Mouse (Mus musculus) ES-CJ7 (cell line): Measurements from ENCODE around the gene Lnx1.

Experiments
- DNase-seq: peaks from one replicate; pipeline ENCODE4 v3.0.0; 2011; ENCODE audit warnings: low read depth, low spot score

Lnx1 gene

DNA sequence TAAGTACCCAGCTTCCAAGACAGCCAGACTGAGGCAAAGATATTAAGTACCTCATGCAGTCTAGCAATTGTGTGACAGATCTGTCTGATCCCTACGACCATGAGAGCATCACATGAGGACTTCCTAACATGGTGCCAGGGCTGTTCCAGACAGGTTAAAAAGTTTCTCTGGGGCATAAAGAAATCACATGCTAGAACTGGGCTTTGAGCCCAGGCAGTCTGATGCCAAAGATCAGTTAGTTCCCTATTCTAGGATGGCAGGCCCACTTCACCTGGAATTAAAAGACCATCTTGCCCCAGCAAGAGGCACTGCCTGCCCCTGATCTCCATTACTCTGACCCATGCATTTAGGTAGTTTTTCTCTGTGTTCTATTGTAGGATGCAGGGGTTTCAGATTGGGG lies 3.0 kb downstream of the Lnx1 start:
- DNase-seq = no peak

DNA sequence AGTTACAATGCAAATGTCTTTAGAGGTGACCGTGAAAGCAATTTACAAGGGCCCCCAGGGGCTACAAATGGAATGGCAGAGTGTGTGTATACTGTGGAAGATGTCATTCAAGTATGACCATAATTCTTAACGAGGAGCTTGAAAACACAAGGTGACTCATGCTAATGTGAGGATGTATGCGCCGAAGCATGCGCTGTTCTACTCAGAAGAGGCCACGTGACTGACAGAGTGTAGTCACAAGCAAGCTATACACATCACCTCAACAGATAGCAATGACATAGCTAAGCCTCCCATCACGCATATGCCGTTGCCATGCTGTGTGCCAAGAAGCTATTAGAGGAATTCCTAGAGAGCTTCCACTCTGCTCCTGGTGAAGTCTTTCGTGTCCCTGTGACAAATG lies 5.2 kb downstream of the Lnx1 start:
- no peak for DNase-seq

GRCm38 (mm10) chr5:74694390-74694801 lies 8.3 kb downstream of the Lnx1 start:
- DNase-seq = no peak

DNA sequence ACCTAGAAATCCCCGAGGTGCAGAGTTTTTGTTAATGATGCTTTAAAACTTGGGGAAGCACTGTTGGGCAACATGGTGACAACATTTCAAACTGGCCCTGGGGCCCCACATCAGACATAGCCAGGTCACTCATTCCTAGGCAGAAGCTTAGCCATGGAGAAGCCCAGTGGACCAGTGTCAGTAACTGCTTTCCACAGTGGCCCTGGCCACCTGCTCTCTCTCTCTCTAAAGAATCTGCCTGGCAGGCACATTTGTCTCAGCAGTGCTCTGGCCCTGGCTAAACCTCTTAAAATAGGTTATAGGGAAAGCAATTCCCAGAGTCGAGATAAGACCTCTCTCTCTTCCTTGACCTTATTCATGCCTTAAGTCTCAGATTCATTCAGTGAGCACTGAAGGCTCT lies 8.9 kb downstream of the Lnx1 start:
- DNase-seq = no peak

DNA sequence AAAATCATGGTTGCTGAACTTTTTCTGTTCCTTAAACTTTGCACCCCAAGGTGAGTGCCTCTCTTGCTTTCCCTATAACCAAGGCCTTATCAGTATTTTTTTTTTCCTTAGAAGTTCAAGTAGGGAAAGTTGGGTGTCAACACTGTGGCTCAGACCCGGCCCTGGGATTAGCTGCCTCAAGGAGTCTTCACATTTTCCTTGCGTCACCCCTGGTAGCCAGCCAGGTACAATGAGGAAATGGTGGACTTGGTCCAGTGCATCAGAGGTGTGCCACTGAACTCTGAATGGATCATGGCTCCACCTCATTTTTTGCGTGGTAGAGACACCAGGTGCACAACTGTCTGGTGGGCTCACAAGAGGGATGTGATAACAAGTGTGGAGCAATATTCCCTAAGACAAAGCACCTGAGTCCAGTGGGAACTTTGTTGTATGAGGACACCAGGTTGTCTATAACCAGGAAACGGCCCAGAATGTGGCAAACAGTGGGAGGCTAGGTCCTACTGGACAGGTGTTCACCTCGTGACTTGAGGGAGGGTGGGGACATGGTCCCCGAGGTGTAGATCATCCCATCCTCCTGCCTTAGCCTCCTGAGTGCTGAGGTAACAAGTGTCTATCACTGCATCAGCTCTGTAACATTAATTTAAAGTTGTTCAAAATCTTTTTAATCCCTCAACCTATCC lies 10.2 kb downstream of the Lnx1 start:
- no peak for DNase-seq

GRCm38 (mm10) chr5:74688822-74689221 lies 13.9 kb downstream of the Lnx1 start:
- DNase-seq = no peak

DNA sequence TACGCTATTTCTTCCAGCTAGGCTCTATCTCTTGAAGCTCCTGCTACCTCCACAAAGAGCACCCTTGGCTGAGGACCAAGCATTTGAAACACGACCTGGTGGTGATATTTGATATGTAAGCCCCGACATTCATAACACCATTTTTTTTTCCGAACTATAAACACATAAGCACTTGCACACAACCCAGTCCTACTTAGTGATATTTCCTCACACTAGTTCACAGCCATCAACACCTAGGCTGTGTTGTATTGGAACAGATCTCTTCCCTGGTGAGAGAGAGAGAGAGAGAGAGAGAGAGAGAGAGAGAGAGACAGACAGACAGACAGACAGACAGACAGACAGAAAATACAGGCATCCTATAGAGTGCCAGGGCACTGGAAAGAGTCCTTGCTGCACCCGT lies 17.8 kb downstream of the Lnx1 start:
- no peak for DNase-seq

DNA sequence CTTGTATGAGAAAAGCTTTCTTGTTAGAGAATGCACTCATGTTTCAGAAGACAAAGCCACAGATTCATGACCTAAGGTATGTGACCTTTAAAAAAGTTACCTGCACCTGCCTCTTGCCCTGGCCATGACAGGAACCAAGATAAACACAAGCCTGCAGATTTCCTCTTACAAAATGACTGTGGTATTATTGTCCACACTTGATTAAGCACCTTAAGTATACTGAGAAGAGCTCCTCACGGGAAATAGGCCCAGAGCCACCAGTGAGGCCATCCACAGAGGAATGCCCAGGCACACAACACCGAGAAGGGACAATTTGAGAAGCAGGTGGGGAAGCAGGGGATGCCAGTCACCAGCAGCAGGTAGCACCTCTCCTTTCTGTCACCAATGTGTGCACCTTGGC lies 18.9 kb downstream of the Lnx1 start:
- no peak for DNase-seq

DNA sequence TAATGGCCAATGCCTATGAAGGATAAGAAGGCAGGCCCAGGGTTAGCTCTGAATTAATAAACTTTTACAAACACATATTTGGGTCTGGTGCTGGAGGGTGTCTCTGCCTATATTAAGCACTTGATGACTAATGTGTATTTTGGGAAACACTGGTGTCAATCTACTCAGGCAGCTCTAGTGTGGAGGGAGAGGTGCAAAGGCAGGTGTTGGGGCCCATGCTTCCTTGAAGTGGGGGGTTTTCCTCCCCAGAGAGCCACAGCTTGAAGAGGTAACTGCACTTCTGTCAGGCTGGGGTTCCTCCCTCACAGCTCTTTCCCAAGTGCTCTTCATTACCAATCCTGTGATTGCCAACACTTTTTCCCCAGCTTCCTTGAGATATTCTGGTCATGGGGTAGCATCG lies 20.0 kb downstream of the Lnx1 start:
- DNase-seq = no peak

- no peak for DNase-seq
These were observed 23.1 kb downstream of the Lnx1 start for GRCm38 (mm10) chr5:74679631-74680030.

DNA sequence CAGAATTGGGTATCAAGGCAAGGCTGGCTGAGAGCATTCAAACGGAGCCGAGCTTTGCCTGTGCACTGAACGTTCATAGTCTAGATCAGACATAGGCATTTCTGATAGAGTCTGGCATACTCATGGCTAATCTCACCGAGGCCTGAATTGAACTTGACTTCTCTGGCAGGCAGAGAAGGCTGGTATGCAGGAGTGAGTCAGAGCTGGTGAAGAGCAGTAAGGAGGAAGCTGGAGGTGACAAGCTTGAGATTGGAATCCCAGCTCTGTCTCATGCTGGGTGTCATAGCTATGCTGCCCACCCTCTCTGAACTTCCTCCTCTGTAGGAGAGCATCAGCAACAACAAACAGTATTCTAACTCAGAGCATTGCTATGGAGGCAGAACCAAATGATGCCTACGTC lies 24.0 kb downstream of the Lnx1 start:
- DNase-seq = no peak

GRCm38 (mm10) chr5:74677399-74678338 lies 25.0 kb downstream of the Lnx1 start:
- no peak for DNase-seq

- DNase-seq = no peak
These were observed 30.2 kb downstream of the Lnx1 start for GRCm38 (mm10) chr5:74672556-74672955.

DNA sequence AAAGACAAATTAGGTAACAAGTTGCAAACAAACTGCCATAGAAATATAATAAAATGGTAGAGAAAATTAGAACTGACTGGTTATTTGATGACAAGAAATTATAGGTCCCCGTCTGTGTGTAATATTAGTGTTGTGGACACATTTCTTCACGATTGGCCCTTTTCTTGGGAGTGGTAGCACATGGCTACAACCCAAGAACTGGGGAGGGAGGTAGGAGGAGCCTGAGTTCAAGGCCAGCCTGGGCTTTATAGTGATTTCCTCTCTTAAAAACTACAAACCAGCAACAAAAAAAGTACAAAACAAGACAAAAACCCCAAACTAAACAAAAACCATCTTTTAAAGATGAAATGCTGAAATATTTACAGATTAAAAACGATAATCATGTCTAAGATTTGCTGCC lies 31.8 kb downstream of the Lnx1 start:
- no peak for DNase-seq

- DNase-seq = no peak
These were observed 32.8 kb downstream of the Lnx1 start for GRCm38 (mm10) chr5:74669925-74670324.

GRCm38 (mm10) chr5:74668956-74669355 lies 33.8 kb downstream of the Lnx1 start:
- DNase-seq = no peak

- no peak for DNase-seq
These were observed 40.1 kb downstream of the Lnx1 start for GRCm38 (mm10) chr5:74662618-74663017.

DNA sequence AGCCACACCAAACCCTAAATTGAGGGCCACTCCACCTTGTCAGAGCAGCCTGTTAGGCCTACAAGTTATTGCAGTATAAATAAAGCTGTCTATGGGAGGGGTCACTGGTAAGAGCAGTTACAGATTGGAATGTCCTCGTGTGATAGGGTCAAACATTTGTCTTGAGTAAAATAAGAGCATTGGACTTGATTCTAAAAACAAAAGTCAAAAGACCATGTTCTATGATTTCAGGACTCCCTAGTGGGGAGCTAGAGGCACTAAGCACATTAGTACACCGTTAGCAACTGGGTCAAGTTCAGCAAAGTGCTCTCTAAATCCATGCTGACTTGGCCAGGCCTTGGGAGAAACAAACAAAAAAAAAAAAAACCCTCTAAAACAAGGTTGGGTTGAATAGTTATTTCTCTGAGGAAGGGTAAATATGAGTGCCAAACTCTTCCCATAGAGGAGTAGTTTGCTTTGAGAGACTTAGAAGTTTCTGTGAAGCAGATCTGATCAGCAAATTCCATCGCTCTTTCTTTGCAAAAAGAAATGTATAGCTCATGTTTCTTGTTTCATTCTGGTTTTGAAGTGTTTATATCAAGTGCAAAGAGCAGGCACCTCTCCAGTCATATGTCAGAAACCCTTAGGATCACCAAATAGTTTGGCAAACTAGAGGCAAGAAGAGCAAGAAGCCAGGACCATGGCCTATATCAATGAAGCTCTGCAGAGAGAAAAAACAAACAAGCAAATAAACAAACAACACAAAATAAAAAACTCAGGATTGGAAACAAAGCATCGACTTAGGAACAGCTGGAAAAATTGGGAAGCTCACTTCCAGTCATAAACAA lies 40.8 kb downstream of the Lnx1 start:
- DNase-seq = no peak

DNA sequence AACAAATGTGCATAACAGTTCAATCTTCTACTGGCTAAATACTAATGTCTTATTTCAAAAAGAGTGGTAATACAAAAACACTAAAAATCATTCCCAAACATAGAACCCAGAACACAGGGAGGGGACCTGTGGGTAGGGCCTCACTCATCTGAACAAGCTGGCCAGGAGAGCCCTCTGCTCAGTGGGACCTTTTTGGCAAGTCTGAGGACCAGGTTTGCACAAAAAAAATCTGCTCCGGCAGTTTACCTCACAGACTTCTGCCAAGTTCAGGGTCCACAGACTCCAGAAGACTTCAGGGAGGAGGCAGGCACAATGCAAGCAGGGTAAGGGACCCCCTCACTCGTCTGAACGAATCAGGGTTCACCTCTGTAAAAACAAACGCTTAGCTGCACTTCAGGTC lies 42.9 kb downstream of the Lnx1 start:
- no peak for DNase-seq

GRCm38 (mm10) chr5:74659281-74659680 lies 43.4 kb downstream of the Lnx1 start:
- DNase-seq = no peak

DNA sequence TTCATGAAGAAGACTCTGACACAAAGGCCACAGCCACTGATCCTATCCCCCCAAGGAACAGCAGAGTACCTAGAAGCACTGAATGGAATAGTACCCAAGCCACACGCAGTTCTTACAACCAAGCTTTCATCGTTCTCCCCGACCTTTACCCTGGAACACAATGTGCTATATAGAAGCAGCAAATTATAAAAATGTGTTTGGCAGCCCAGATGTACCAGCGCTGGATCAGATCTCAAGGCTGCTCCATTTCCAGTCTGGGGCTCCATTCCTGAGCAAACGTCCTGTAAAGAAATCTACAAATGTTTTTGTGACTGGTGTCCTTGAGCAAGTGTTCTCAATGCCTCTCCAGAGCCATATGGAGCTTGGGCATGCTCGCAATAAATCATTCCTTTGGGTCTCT lies 44.8 kb downstream of the Lnx1 start:
- no peak for DNase-seq

GRCm38 (mm10) chr5:74656410-74656809 lies 46.3 kb downstream of the Lnx1 start:
- DNase-seq = no peak
